Mouse (Mus musculus): ENCODE measurements at regions not wholly inside any gene's neighbourhood (a gene's known extent, or its start where the extent isn't known, plus 50 kb on each side); places are given as distances from the start of the nearest gene placed in this dataset.

DNA sequence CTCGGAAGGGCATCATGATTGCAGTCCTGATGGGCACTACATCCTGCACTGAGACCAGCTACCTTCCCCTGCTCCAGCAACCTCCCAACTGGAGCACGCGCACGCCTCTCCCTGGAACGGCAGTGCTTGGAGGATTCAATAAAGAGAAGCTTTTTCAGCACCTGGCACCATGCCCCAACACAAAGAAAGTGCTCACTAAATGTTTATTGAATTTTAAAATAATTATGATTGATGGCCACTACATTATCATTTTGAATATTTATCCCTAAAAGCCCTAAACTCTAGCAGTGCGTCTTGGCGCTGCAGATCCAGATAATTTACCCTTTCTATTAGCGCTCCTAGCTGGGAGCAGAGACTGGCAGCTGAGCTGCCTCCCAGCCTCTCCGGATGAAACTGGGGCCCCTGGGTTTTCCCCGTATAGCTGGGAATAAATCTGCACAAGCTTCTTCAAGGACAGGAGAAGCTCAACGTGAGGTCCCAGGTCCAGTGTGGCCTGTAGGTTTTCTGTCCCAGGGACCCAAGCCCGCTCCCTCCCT lies 364.9 kb downstream of the Vrk1 start:
- Histone ChIP-seq H3K4me3 (replicated peaks; ENCODE audit: low read length) (no peak overlapping the region), H3K4me2 (ENCODE audit: low read length) (no peak overlapping the region), H3K9me3 (ENCODE audit: control insufficient read depth, low read length) (no peaks in the 10 kb centered on the region), H3K36me3 (ENCODE audit: control insufficient read depth, insufficient read depth) (no peaks in the 10 kb centered on the region), H3K27ac (ENCODE audit: low read length) (peak overlapping the region; percentile 82), H3K4me1 (replicated peaks; ENCODE audit: control insufficient read depth, insufficient read depth, low read length) (peaks cover 43% of the 10 kb centered on the region), H3K27me3 (replicated peaks; ENCODE audit: control insufficient read depth, insufficient read depth, low read length) (0 out of 2 replicates have a peak, but pooled peaks cover 2% of the 10 kb centered on the region), H3K9ac (replicated peaks; ENCODE audit: low read depth, low read length) (peak overlapping the region; percentile 34)
- peak; percentile 40; the same call in 1 of the 2 replicates for ATAC-seq
- WGBS: 20% methylated on average over 12 of the region's 12 CpGs

GRCm38 (mm10) chr12:106375886-106376285 lies 365.9 kb downstream of the Vrk1 start:
- 61% methylated on average over 13 of the region's 13 CpGs for WGBS
- Histone ChIP-seq H3K9me3 (ENCODE audit: control insufficient read depth, low read length) (no peaks in the 10 kb centered on the region), H3K27me3 (replicated peaks; ENCODE audit: control insufficient read depth, insufficient read depth, low read length) (0 out of 2 replicates have a peak, but pooled peaks cover 2% of the 10 kb centered on the region), H3K4me1 (replicated peaks; ENCODE audit: control insufficient read depth, insufficient read depth, low read length) (peaks cover 46% of the 10 kb centered on the region), H3K4me3 (replicated peaks; ENCODE audit: low read length) (no peak overlapping the region), H3K27ac (ENCODE audit: low read length) (peak overlapping the region; percentile 82), H3K9ac (replicated peaks; ENCODE audit: low read depth, low read length) (no peak overlapping the region), H3K36me3 (ENCODE audit: control insufficient read depth, insufficient read depth) (no peaks in the 10 kb centered on the region), H3K4me2 (ENCODE audit: low read length) (no peak overlapping the region)
- ATAC-seq: no peak

- Histone ChIP-seq H3K4me3 (replicated peaks; ENCODE audit: low read length) (no peak overlapping the region), H3K27ac (ENCODE audit: low read length) (peak overlapping the region; percentile 82), H3K27me3 (replicated peaks; ENCODE audit: control insufficient read depth, insufficient read depth, low read length) (0 out of 2 replicates have a peak, but pooled peaks cover 6% of the 10 kb centered on the region), H3K36me3 (ENCODE audit: control insufficient read depth, insufficient read depth) (no peaks in the 10 kb centered on the region), H3K4me2 (ENCODE audit: low read length) (no peak overlapping the region), H3K4me1 (replicated peaks; ENCODE audit: control insufficient read depth, insufficient read depth, low read length) (peaks cover 53% of the 10 kb centered on the region), H3K9ac (replicated peaks; ENCODE audit: low read depth, low read length) (no peak overlapping the region; the same call in 1 of the 2 replicates), H3K9me3 (ENCODE audit: control insufficient read depth, low read length) (no peaks in the 10 kb centered on the region)
- 32% methylated on average over 12 of the region's 12 CpGs for WGBS
- 0 out of 2 replicates have a peak, but pooled peaks have one; percentile 21 for ATAC-seq
Measured at GRCm38 (mm10) chr12:106376783-106377182, 366.8 kb downstream of the Vrk1 start.

GRCm38 (mm10) chr12:106377281-106377680 lies 367.3 kb downstream of the Vrk1 start:
- Histone ChIP-seq H3K27ac (ENCODE audit: low read length) (no peak overlapping the region; the same call in 1 of the 2 replicates), H3K4me1 (replicated peaks; ENCODE audit: control insufficient read depth, insufficient read depth, low read length) (peaks cover 53% of the 10 kb centered on the region)
- WGBS: 30% methylated on average over 1 of the region's 1 CpGs

DNA sequence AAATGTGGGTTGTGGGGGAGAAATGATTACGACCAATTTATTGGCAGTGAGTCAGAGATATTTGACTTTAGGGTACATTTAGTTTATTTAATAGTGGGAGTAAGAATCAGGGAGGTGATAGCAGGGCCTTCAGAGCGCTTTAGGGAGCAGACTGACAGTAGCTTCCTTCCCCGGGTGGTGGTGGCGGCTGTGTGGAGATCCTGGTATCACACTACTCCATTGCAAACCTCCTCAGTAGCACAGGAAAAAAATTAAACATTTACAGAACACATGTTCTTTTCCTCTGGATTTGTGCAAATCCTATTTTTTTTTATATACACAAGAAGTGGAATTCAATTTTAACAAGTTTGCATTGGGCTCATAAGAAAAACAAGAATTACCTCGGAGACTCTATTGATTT lies 367.7 kb downstream of the Vrk1 start:
- Histone ChIP-seq H3K9me3 (ENCODE audit: control insufficient read depth, low read length) (no peaks in the 10 kb centered on the region), H3K27ac (ENCODE audit: low read length) (peak overlapping the region; percentile 86), H3K4me3 (replicated peaks; ENCODE audit: low read length) (no peak overlapping the region), H3K27me3 (replicated peaks; ENCODE audit: control insufficient read depth, insufficient read depth, low read length) (0 out of 2 replicates have a peak, but pooled peaks cover 6% of the 10 kb centered on the region), H3K36me3 (ENCODE audit: control insufficient read depth, insufficient read depth) (no peaks in the 10 kb centered on the region), H3K4me2 (ENCODE audit: low read length) (peak overlapping the region; percentile 13; the same call in 1 of the 2 replicates), H3K9ac (replicated peaks; ENCODE audit: low read depth, low read length) (no peak overlapping the region), H3K4me1 (replicated peaks; ENCODE audit: control insufficient read depth, insufficient read depth, low read length) (peaks cover 53% of the 10 kb centered on the region)
- 22% methylated on average over 5 of the region's 5 CpGs for WGBS
- no peak for ATAC-seq

More at GRCm38 (mm10) chr12:106377281-106377680, 367.3 kb downstream of the Vrk1 start:
- Histone ChIP-seq H3K27me3 (replicated peaks; ENCODE audit: control insufficient read depth, insufficient read depth, low read length) (0 out of 2 replicates have a peak, but pooled peaks cover 6% of the 10 kb centered on the region), H3K4me2 (ENCODE audit: low read length) (no peak overlapping the region), H3K9me3 (ENCODE audit: control insufficient read depth, low read length) (no peaks in the 10 kb centered on the region), H3K4me3 (replicated peaks; ENCODE audit: low read length) (no peak overlapping the region), H3K36me3 (ENCODE audit: control insufficient read depth, insufficient read depth) (no peaks in the 10 kb centered on the region), H3K9ac (replicated peaks; ENCODE audit: low read depth, low read length) (no peak overlapping the region)
- ATAC-seq: no peak

- 6% methylated on average over 19 of the region's 19 CpGs for WGBS
- H3K36me3 ChIP-seq (ENCODE audit: control insufficient read depth, insufficient read depth): no peaks in the 10 kb centered on the region
- peak overlapping the region; percentile 51 for H3K4me2 ChIP-seq (ENCODE audit: low read length)
- peak overlapping the region; percentile 88 for H3K27ac ChIP-seq (ENCODE audit: low read length)
- H3K27me3 ChIP-seq (replicated peaks; ENCODE audit: control insufficient read depth, insufficient read depth, low read length): 0 out of 2 replicates have a peak, but pooled peaks cover 3% of the 10 kb centered on the region
- no peaks in the 10 kb centered on the region for H3K9me3 ChIP-seq (ENCODE audit: control insufficient read depth, low read length)
- H3K4me3 ChIP-seq (replicated peaks; ENCODE audit: low read length): peak overlapping the region; percentile 4
- peaks cover 53% of the 10 kb centered on the region for H3K4me1 ChIP-seq (replicated peaks; ENCODE audit: control insufficient read depth, insufficient read depth, low read length)
- no peak for ATAC-seq
- peak overlapping the region; percentile 45 for H3K9ac ChIP-seq (replicated peaks; ENCODE audit: low read depth, low read length)
Measured at GRCm38 (mm10) chr12:106378303-106379075, 368.5 kb downstream of the Vrk1 start.

DNA sequence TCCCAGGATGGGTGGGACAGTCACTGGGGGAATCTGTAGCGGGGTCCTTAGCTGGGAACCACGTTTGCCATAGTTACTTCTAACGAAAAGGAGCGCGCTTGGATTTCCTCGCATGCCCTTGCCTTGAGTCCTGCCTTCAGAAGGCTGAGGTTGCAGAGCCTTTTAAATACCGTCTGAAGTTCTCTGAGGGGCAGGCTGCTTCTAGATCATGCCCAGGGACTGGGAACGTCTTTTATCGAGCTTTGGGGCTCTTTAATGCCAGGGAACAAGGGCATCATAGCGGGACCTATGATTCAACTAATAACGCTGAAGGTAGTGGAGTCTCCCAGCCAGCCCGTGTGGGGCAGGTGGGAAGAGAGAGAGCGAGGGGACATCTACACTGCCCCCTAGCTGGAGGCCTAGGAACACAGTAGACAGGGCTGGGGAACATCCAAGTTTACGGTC lies 369.1 kb downstream of the Vrk1 start:
- ATAC-seq: peak; percentile 60; the same call in 1 of the 2 replicates
- H3K36me3 ChIP-seq (ENCODE audit: control insufficient read depth, insufficient read depth): no peaks in the 10 kb centered on the region
- H3K4me3 ChIP-seq (replicated peaks; ENCODE audit: low read length): peak overlapping the region; percentile 4
- peak overlapping the region; percentile 51 for H3K4me2 ChIP-seq (ENCODE audit: low read length)
- H3K9me3 ChIP-seq (ENCODE audit: control insufficient read depth, low read length): no peaks in the 10 kb centered on the region
- H3K9ac ChIP-seq (replicated peaks; ENCODE audit: low read depth, low read length): peak overlapping the region; percentile 45
- peak overlapping the region; percentile 88 for H3K27ac ChIP-seq (ENCODE audit: low read length)
- 0 out of 2 replicates have a peak, but pooled peaks cover 3% of the 10 kb centered on the region for H3K27me3 ChIP-seq (replicated peaks; ENCODE audit: control insufficient read depth, insufficient read depth, low read length)
- peaks cover 53% of the 10 kb centered on the region for H3K4me1 ChIP-seq (replicated peaks; ENCODE audit: control insufficient read depth, insufficient read depth, low read length)
- 2% methylated on average over 14 of the region's 14 CpGs for WGBS

DNA sequence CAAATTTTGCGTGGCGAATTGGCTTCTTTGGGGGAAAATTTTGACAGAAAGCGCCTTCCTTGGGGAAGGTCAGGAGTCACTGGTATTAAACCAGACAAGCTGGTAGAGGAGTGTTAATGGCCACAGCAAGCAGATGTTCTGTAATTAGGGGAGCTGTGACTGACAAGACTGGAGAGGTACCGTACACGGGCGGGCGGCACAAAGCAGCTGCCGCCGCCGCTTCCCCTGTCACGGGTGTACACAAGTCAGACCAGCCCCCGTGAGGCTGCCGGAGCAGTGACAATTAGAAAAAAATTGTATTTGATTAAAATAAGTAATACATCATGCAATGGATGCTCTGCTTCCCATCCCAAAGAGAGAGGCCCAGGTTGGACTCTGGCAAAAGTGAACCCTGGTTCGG lies 369.8 kb downstream of the Vrk1 start:
- H3K9me3 ChIP-seq (ENCODE audit: control insufficient read depth, low read length): no peaks in the 10 kb centered on the region
- H3K4me3 ChIP-seq (replicated peaks; ENCODE audit: low read length): no peak overlapping the region
- no peak overlapping the region for H3K4me2 ChIP-seq (ENCODE audit: low read length)
- ATAC-seq: peak; percentile 41; the same call in 1 of the 2 replicates
- 33% methylated on average over 14 of the region's 14 CpGs for WGBS
- peaks cover 48% of the 10 kb centered on the region for H3K4me1 ChIP-seq (replicated peaks; ENCODE audit: control insufficient read depth, insufficient read depth, low read length)
- H3K27me3 ChIP-seq (replicated peaks; ENCODE audit: control insufficient read depth, insufficient read depth, low read length): 0 out of 2 replicates have a peak, but pooled peaks cover 3% of the 10 kb centered on the region
- H3K27ac ChIP-seq (ENCODE audit: low read length): peak overlapping the region; percentile 60
- H3K9ac ChIP-seq (replicated peaks; ENCODE audit: low read depth, low read length): no peak overlapping the region; the same call in 1 of the 2 replicates
- no peaks in the 10 kb centered on the region for H3K36me3 ChIP-seq (ENCODE audit: control insufficient read depth, insufficient read depth)

DNA sequence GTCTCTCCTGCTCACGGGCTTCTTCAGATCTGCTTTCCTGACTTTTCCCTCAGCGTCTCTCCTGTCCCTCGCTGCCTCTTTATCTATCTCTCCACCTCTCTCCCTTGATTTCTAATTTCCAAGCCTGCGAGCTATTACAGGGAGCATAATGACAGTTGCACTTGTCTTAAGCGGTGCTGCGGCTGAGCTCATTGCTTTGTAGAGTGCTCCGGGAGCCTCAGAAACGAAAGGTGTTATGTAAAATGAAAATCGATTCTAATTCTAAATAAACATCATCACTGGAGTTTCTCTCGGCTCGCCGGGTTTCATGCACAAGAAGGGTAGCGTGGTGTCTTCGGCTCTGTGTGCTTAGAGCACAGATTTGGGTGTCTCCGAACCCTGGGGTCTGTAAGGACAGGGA lies 371.8 kb downstream of the Vrk1 start:
- ATAC-seq: no peak
- H3K4me2 ChIP-seq (ENCODE audit: low read length): no peak overlapping the region
- 69% methylated on average over 15 of the region's 15 CpGs for WGBS
- H3K9ac ChIP-seq (replicated peaks; ENCODE audit: low read depth, low read length): no peak overlapping the region
- H3K4me1 ChIP-seq (replicated peaks; ENCODE audit: control insufficient read depth, insufficient read depth, low read length): peaks cover 30% of the 10 kb centered on the region
- H3K9me3 ChIP-seq (ENCODE audit: control insufficient read depth, low read length): no peaks in the 10 kb centered on the region
- H3K27ac ChIP-seq (ENCODE audit: low read length): peak overlapping the region; percentile 35
- 0 out of 2 replicates have a peak, but pooled peaks cover 3% of the 10 kb centered on the region for H3K27me3 ChIP-seq (replicated peaks; ENCODE audit: control insufficient read depth, insufficient read depth, low read length)
- no peaks in the 10 kb centered on the region for H3K36me3 ChIP-seq (ENCODE audit: control insufficient read depth, insufficient read depth)
- H3K4me3 ChIP-seq (replicated peaks; ENCODE audit: low read length): no peak overlapping the region

Measured in forebrain, embryonic 16.5 days (tissue).